Mouse (Mus musculus) gastrocnemius, postnatal 36 days (tissue): ENCODE measurements around the gene Tead3. TPM values are rescaled to one million over a fixed set of nuclear protein-coding genes. Genes with fewer than 3 reads are reported as not detected.
"Not testable (repeated sequence)": the region's sequence is repeated elsewhere in the genome, so short reads cannot be mapped to it uniquely, and the experiment has no call there.

Experiments used
- DNase-seq, 2 experiments: peaks; one replicate each; pipeline ENCODE4 v3.0.0; 2022
- intact Hi-C: fragments of 180-260 bp; cut with DNase I; formaldehyde crosslinking; loops from one replicate; pipeline ENCODE4 v1.15.1; 2025
- total RNA-seq, 2 experiments: library from RNA; stranded (reverse); gene quantifications; 2 replicates each; pipeline ENCODE4 v1.2.3; 2021

Gene Tead3
- total RNA-seq, 2 experiments from 2014 or later = 5.7 to 8.1 TPM

GRCm38 (mm10) chr17:28361921-28362652 is 11.5 kb upstream of the Tead3 start:
- DNase-seq = no peak
- intact Hi-C loops = no loop called here

GRCm38 (mm10) chr17:28360531-28361277 is 10.1 kb upstream of the Tead3 start:
- no peak for DNase-seq
- intact Hi-C loops = no loop called here

- intact Hi-C loops, DNase-seq: not testable (repeated sequence)
Measured at GRCm38 (mm10) chr17:28358576-28359261, 8.1 kb upstream of the Tead3 start.

GRCm38 (mm10) chr17:28355871-28356270 is 5.3 kb upstream of the Tead3 start:
- intact Hi-C loops = no loop called here
- DNase-seq = no peak

- intact Hi-C loops = no loop called here
- no peak for DNase-seq
Measured at GRCm38 (mm10) chr17:28352018-28352417, 1.4 kb upstream of the Tead3 start.

GRCm38 (mm10) chr17:28351353-28351890 is 805 bp upstream of the Tead3 start:
- no peak for DNase-seq
- intact Hi-C loops = no loop called here

GRCm38 (mm10) chr17:28349901-28350465 is 634 bp downstream of the Tead3 start:
- peak; percentile 36 to 51 for DNase-seq
- intact Hi-C loops = loop anchor here (2.0 kb wide), 1 partner anchor 21 kb away; the partner anchor contains the start of gene Rpl10a

- intact Hi-C loops = loop anchor here (2.0 kb wide), 1 partner anchor 21 kb away; the partner anchor contains the start of gene Rpl10a
- DNase-seq = no peak
Measured at GRCm38 (mm10) chr17:28349264-28349880, 1.2 kb downstream of the Tead3 start.

- no peak for DNase-seq
- intact Hi-C loops = loop anchor here (2.0 kb wide), 1 partner anchor 19 kb away; the partner anchor contains the start of gene Rpl10a
Measured at GRCm38 (mm10) chr17:28348211-28348610, 2.4 kb downstream of the Tead3 start.

GRCm38 (mm10) chr17:28347327-28347726 is 3.3 kb downstream of the Tead3 start:
- no peak for DNase-seq
- intact Hi-C loops = no loop called here

GRCm38 (mm10) chr17:28345882-28346281 is 4.7 kb downstream of the Tead3 start:
- intact Hi-C loops = no loop called here
- DNase-seq = no peak

- intact Hi-C loops = no loop called here
- no peak for DNase-seq
Measured at GRCm38 (mm10) chr17:28345271-28345721, 5.3 kb downstream of the Tead3 start.

- intact Hi-C loops = no loop called here
- DNase-seq = no peak
Measured at GRCm38 (mm10) chr17:28344670-28345069, 5.9 kb downstream of the Tead3 start.

GRCm38 (mm10) chr17:28344050-28344607 is 6.5 kb downstream of the Tead3 start:
- intact Hi-C loops = no loop called here
- DNase-seq = no peak

GRCm38 (mm10) chr17:28341091-28341490 is 9.5 kb downstream of the Tead3 start:
- DNase-seq = peak; percentile 62 to 75
- intact Hi-C loops = no loop called here

- DNase-seq = no peak
- intact Hi-C loops = no loop called here
Measured at GRCm38 (mm10) chr17:28340578-28340977, 10.0 kb downstream of the Tead3 start.

GRCm38 (mm10) chr17:28337547-28337946 is 13.1 kb downstream of the Tead3 start:
- intact Hi-C loops = no loop called here
- DNase-seq = no peak

GRCm38 (mm10) chr17:28335267-28335666 is 15.3 kb downstream of the Tead3 start:
- DNase-seq = no peak
- intact Hi-C loops = no loop called here

GRCm38 (mm10) chr17:28332915-28333546 is 17.6 kb downstream of the Tead3 start:
- intact Hi-C loops = no loop called here
- no peak for DNase-seq
